Mouse (Mus musculus) liver, embryonic 14.5 days (tissue): ENCODE measurements around the gene Ngfr.

ENCODE experiments used
- CTCF ChIP-seq: IDR thresholded peaks from 2 replicates; pipeline ENCODE4 v1.5.1; 2016; ENCODE audit warnings: antibody characterized with exemption, low read depth, control low read depth
- EP300 ChIP-seq: IDR thresholded peaks from 2 replicates; pipeline ENCODE4 v1.6.1; 2016; ENCODE audit warnings: antibody characterized with exemption, low read depth

GRCm38 (mm10) chr11:95611283-95611682 is 23.7 kb upstream of the Ngfr start:
- TF ChIP-seq EP300 (no peak), CTCF (no peak)
